ENCODE assay signal across 8 mouse cellular contexts in genomic region chr17:33909869-33910250, GRCm38 (mm10). TPM values are rescaled to one million over a fixed set of nuclear protein-coding genes. Genes with fewer than 3 reads are reported as not detected.
DNase-seq lines count a peak whose midpoint lies in the region; ATAC-seq and TF ChIP-seq lines count a peak whose summit lies in the region.

No protein-coding gene starts in this region.

- no peak for TF ChIP-seq CTCF in bone marrow, adult 2 months (IDR thresholded peaks at IDR 0.05; ENCODE audit: control insufficient read depth, insufficient read depth, low read length)
- no peak for TF ChIP-seq CTCF in lung, postnatal 0 days (IDR thresholded peaks at IDR 0.05)

- H3K4me3 ChIP-seq in bone marrow, adult 2 months (replicated peaks; ENCODE audit: control insufficient read depth, low read depth, low read length): peak overlapping the region; percentile 79
- H3K4me3 ChIP-seq in lung, postnatal 0 days (ENCODE audit: low read depth, low read length): peak overlapping the region; percentile 88
- H3K4me3 ChIP-seq in stomach, embryonic 15.5 days (replicated peaks): peak overlapping the region; percentile 82

- H3K9ac ChIP-seq in lung, postnatal 0 days (replicated peaks; ENCODE audit: low read depth): peak overlapping the region; percentile 96
- peak overlapping the region; percentile 94 for H3K9ac ChIP-seq in stomach, embryonic 15.5 days

- no peaks in the 10 kb centered on the region; the same call in 1 of the 2 replicates for H3K4me1 ChIP-seq in bone marrow, adult 2 months (ENCODE audit: control insufficient read depth, insufficient read depth, low read length)
- H3K4me1 ChIP-seq in lung, postnatal 0 days (ENCODE audit: insufficient read depth, low read depth, low read length): peaks cover 5% of the 10 kb centered on the region
- peaks cover 17% of the 10 kb centered on the region for H3K4me1 ChIP-seq in stomach, embryonic 15.5 days

- peaks cover 22% of the 10 kb centered on the region; the same call in 1 of the 2 replicates for H3K36me3 ChIP-seq in lung, postnatal 0 days (ENCODE audit: insufficient read depth, low read length)
- H3K36me3 ChIP-seq in stomach, embryonic 15.5 days: peaks cover 26% of the 10 kb centered on the region

- no peaks in the 10 kb centered on the region for H3K27me3 ChIP-seq in lung, postnatal 0 days (replicated peaks; ENCODE audit: insufficient read depth, low read length)
- H3K27me3 ChIP-seq in stomach, embryonic 15.5 days (replicated peaks): no peaks in the 10 kb centered on the region

- TF ChIP-seq EP300 in lung, postnatal 0 days (IDR thresholded peaks at IDR 0.05): no peak

- TF ChIP-seq POLR2A in bone marrow, adult 2 months (IDR thresholded peaks at IDR 0.05; ENCODE audit: borderline replicate concordance, control insufficient read depth, low read depth, low read length): no peak

- peak overlapping the region; percentile 91 for H3K27ac ChIP-seq in bone marrow, adult 2 months (ENCODE audit: control insufficient read depth, insufficient read depth, low read depth, low read length, poor library complexity)
- H3K27ac ChIP-seq in lung, postnatal 0 days (ENCODE audit: low read length): peak overlapping the region; percentile 98
- peak overlapping the region; percentile 95 for H3K27ac ChIP-seq in stomach, embryonic 15.5 days

- under 1% methylated on average over 14 of the region's 14 CpGs for WGBS in bone marrow, adult 2 months
- WGBS in lung, postnatal 0 days: under 1% methylated on average over 14 of the region's 14 CpGs
- 0% methylated on average over 14 of the region's 14 CpGs for WGBS in stomach, embryonic 15.5 days

- no peaks in the 10 kb centered on the region for H3K9me3 ChIP-seq in lung, postnatal 0 days (ENCODE audit: low read length)
- H3K9me3 ChIP-seq in stomach, embryonic 15.5 days: no peaks in the 10 kb centered on the region

- no peak for DNase-seq in frontal cortex, postnatal 14 days (ENCODE audit: low spot score in 2 of 2)
- peak; percentile 44 to 63 for DNase-seq in heart, adult 9 months (ENCODE audit: low spot score in 2 of 2)
- peak; percentile 65 for DNase-seq in kidney, adult 9 months
- peak; percentile 90 for DNase-seq in lung, postnatal 0 days (ENCODE audit: low spot score)
- no peak for DNase-seq in retina, postnatal 1 day

- 0 out of 2 replicates have a peak, but pooled peaks have one; percentile 8 for ATAC-seq in frontal cortex, adult (ENCODE audit: low TSS enrichment)
- peak; percentile 14 for ATAC-seq in lung, postnatal 0 days
- ATAC-seq in stomach, embryonic 15.5 days (ENCODE audit: insufficient read depth, low FRiP score, low read depth): no peak

- H3K4me2 ChIP-seq in lung, postnatal 0 days (replicated peaks; ENCODE audit: low read depth, low read length): peak overlapping the region; percentile 95
- H3K4me2 ChIP-seq in stomach, embryonic 15.5 days: peak overlapping the region; percentile 78

RNA-seq across cellular contexts. Expression of gene Daxx, which starts 0.6 kb away (rescaled TPM):
- 26.4 and 42.3 TPM in 2 replicates for polyA plus RNA-seq in bone marrow, adult 2 months (2011; ENCODE audit: insufficient read depth, insufficient read length, low replicate concordance, missing spikeins)
- 23.9 and 29.0 TPM in 2 replicates for polyA plus RNA-seq in lung, postnatal 0 days (2015; fragmentation: Nextera tagmentation; extraction: Ambion mirVana)
- polyA plus RNA-seq in stomach, embryonic 15.5 days (2015; fragmentation: Nextera tagmentation; extraction: Ambion mirVana): 39.1 and 41.5 TPM in 2 replicates

RNA-seq across cellular contexts. Expression of gene Platr17, which starts 4.9 kb away (rescaled TPM):
- polyA plus RNA-seq in bone marrow, adult 2 months (2011; ENCODE audit: insufficient read depth, insufficient read length, low replicate concordance, missing spikeins): 1.2 and 1.9 TPM in 2 replicates
- 0.29 and 0.55 TPM in 2 replicates for polyA plus RNA-seq in lung, postnatal 0 days (2015; fragmentation: Nextera tagmentation; extraction: Ambion mirVana)
- 0.95 and 1.1 TPM in 2 replicates for polyA plus RNA-seq in stomach, embryonic 15.5 days (2015; fragmentation: Nextera tagmentation; extraction: Ambion mirVana)

RNA-seq across cellular contexts. Expression of gene Tapbp, which starts 5.8 kb away (rescaled TPM):
- 75.8 and 87.3 TPM in 2 replicates for polyA plus RNA-seq in bone marrow, adult 2 months (2011; ENCODE audit: insufficient read depth, insufficient read length, low replicate concordance, missing spikeins)
- 102 and 113 TPM in 2 replicates for polyA plus RNA-seq in lung, postnatal 0 days (2015; fragmentation: Nextera tagmentation; extraction: Ambion mirVana)
- polyA plus RNA-seq in stomach, embryonic 15.5 days (2015; fragmentation: Nextera tagmentation; extraction: Ambion mirVana): 47.3 and 50.1 TPM in 2 replicates

RNA-seq across cellular contexts. Expression of gene Zbtb22, which starts 5.8 kb away (rescaled TPM):
- 21.2 and 26.3 TPM in 2 replicates for polyA plus RNA-seq in bone marrow, adult 2 months (2011; ENCODE audit: insufficient read depth, insufficient read length, low replicate concordance, missing spikeins)
- 16.6 and 17.0 TPM in 2 replicates for polyA plus RNA-seq in lung, postnatal 0 days (2015; fragmentation: Nextera tagmentation; extraction: Ambion mirVana)
- 15.4 and 16.6 TPM in 2 replicates for polyA plus RNA-seq in stomach, embryonic 15.5 days (2015; fragmentation: Nextera tagmentation; extraction: Ambion mirVana)

RNA-seq across cellular contexts. Expression of gene Kifc1, which starts 19.4 kb away (rescaled TPM):
- polyA plus RNA-seq in bone marrow, adult 2 months (2011; ENCODE audit: insufficient read depth, insufficient read length, low replicate concordance, missing spikeins): 358 and 477 TPM in 2 replicates
- 0.37 and 1.0 TPM in 2 replicates for polyA plus RNA-seq in lung, postnatal 0 days (2015; fragmentation: Nextera tagmentation; extraction: Ambion mirVana)
- 7.7 and 7.9 TPM in 2 replicates for polyA plus RNA-seq in stomach, embryonic 15.5 days (2015; fragmentation: Nextera tagmentation; extraction: Ambion mirVana)

Comparison
In these comparisons a context has a peak if more than half of its experiments do, and no peak if none do; other contexts are left out.
1. DNase-seq: peak in heart, adult 9 months (2 of 2), kidney, adult 9 months (single experiment) and lung, postnatal 0 days (single experiment); none in frontal cortex, postnatal 14 days (0 of 2) and retina, postnatal 1 day (single experiment).
2. Peak in every context shown above with its lines, with median percentiles within 50 percentile points of each other: H3K27ac ChIP-seq and H3K4me3 ChIP-seq.